Mouse (Mus musculus) MEL (cell line): Measurements from ENCODE around the gene Bbof1.

ENCODE experiments used
- GABPA ChIP-seq: IDR thresholded peaks from 2 replicates; pipeline ENCODE4 v1.6.1; 2012; ENCODE audit warnings: low read depth, mild to moderate bottlenecking, inconsistent platforms, low read length, improper control_type of control experiment, moderate library complexity
- MXI1 ChIP-seq: IDR thresholded peaks from 2 replicates; pipeline ENCODE4 v1.6.1; 2011; ENCODE audit warnings: mild to moderate bottlenecking, low read depth, low read length, improper control_type of control experiment
- RAD21 ChIP-seq: IDR thresholded peaks from 2 replicates; pipeline ENCODE4 v1.6.1; 2011; ENCODE audit warnings: mild to moderate bottlenecking, low read depth, low read length, improper control_type of control experiment

- TF ChIP-seq RAD21 = no peak
- TF ChIP-seq GABPA = no peak
- TF ChIP-seq MXI1 = no peak; the same call in 1 of the 2 replicates
Measured at GRCm38 (mm10) chr12:84362872-84363271, 46.0 kb upstream of the Bbof1 start.
